Mouse (Mus musculus) intestine, embryonic 15.5 days (tissue): ENCODE data around the gene Mfng. TPM values are rescaled to one million over a fixed set of nuclear protein-coding genes. Genes with fewer than 3 reads are reported as not detected.

Experiments
- ATAC-seq: fragments of 200-750 bp; cut with Nextera tagmentation; 2 replicates; pipeline ENCODE4 v1.8.0; 2017; ENCODE audit warnings: moderate TSS enrichment, moderate library complexity
- H3K27ac ChIP-seq: fragments of 300-500 bp; sonication (generic); 2 replicates; pipeline ENCODE4 v1.5.1; 2015; ENCODE audit warnings: mild to moderate bottlenecking, inconsistent platforms
- H3K27me3 ChIP-seq: fragments of 300-500 bp; sonication (generic); replicated peaks from 2 replicates; pipeline ENCODE4 v1.6.1; 2015; ENCODE audit warnings: inconsistent platforms
- H3K36me3 ChIP-seq: fragments of 300-500 bp; sonication (generic); 2 replicates; pipeline ENCODE4 v1.6.1; 2015; ENCODE audit warnings: inconsistent platforms
- H3K4me1 ChIP-seq: fragments of 300-500 bp; sonication (generic); replicated peaks from 2 replicates; pipeline ENCODE4 v1.6.1; 2015; ENCODE audit warnings: inconsistent platforms
- H3K4me2 ChIP-seq: fragments of 300-500 bp; sonication (generic); replicated peaks from 2 replicates; pipeline ENCODE4 v1.6.1; 2015; ENCODE audit warnings: mild to moderate bottlenecking, inconsistent platforms
- H3K4me3 ChIP-seq: fragments of 300-500 bp; sonication (generic); replicated peaks from 2 replicates; pipeline ENCODE4 v1.5.1; 2015; ENCODE audit warnings: inconsistent platforms
- H3K9ac ChIP-seq: fragments of 300-500 bp; sonication (generic); 2 replicates; pipeline ENCODE4 v1.6.1; 2015; ENCODE audit warnings: inconsistent platforms
- H3K9me3 ChIP-seq: fragments of 300-500 bp; sonication (generic); 2 replicates; pipeline ENCODE4 v1.6.1; 2016; ENCODE audit warnings: inconsistent platforms
- WGBS: fragments of 180-500 bp; shearing (Covaris S2); methylation state at CpG from one replicate; pipeline ENCODE4 v1.1.7; 2015; 5-methylcytosine and 5-hydroxymethylcytosine counted together
- polyA plus RNA-seq: library from polyadenylated mRNA; unstranded; fragments of >200 nt; fragmentation: Nextera tagmentation; extraction: Ambion mirVana; gene quantifications from 2 replicates; pipeline ENCODE4 v1.2.1, GENCODE M21; 2015

The Mfng gene
- polyA plus RNA-seq = 19.7 and 20.4 TPM in 2 replicates

- Histone ChIP-seq H3K4me3 (peak within 1 kb of the TSS; percentile 33), H3K4me1 (peaks cover 8% of the 10 kb centered on the region), H3K27ac (peak within 1 kb of the TSS; percentile 56), H3K9me3 (no peaks in the 10 kb centered on the region), H3K36me3 (0 out of 2 replicates have a peak, but pooled peaks cover 13% of the 10 kb centered on the region), H3K27me3 (no peaks in the 10 kb centered on the region), H3K4me2 (peak within 1 kb of the TSS; percentile 55), H3K9ac (peak within 1 kb of the TSS; percentile 26)
- peak; percentile 88 for ATAC-seq
- WGBS = 4% methylated on average over 11 of the region's 11 CpGs
Measured at GRCm38 (mm10) chr15:78773290-78773729, at the start of gene Mfng. Gene Mfng, minus strand, starts transcription at chr15:78773475.

GRCm38 (mm10) chr15:78816074-78816391 is 42.8 kb upstream of the Mfng start:
- no peak; the same call in none of the 2 replicates for ATAC-seq
- Histone ChIP-seq H3K9ac (no peak overlapping the region), H3K9me3 (no peaks in the 10 kb centered on the region), H3K27me3 (no peaks in the 10 kb centered on the region), H3K4me2 (peak overlapping the region; percentile 28; the same call in 1 of the 2 replicates), H3K36me3 (no peaks in the 10 kb centered on the region), H3K27ac (peak overlapping the region; percentile 62; the same call in 1 of the 2 replicates), H3K4me3 (no peak overlapping the region), H3K4me1 (peaks cover 10% of the 10 kb centered on the region)
- 53% methylated on average over 6 of the region's 6 CpGs for WGBS

- no peaks in the 10 kb centered on the region for H3K27me3 ChIP-seq
- peak overlapping the region; percentile 28; the same call in 1 of the 2 replicates for H3K4me2 ChIP-seq
- H3K4me3 ChIP-seq = no peak overlapping the region
- H3K27ac ChIP-seq = peak overlapping the region; percentile 62; the same call in 1 of the 2 replicates
- H3K36me3 ChIP-seq = no peaks in the 10 kb centered on the region
- WGBS = 36% methylated on average over 11 of the region's 11 CpGs
- ATAC-seq = peak; percentile 85
- no peak overlapping the region for H3K9ac ChIP-seq
- no peaks in the 10 kb centered on the region for H3K9me3 ChIP-seq
- H3K4me1 ChIP-seq = peaks cover 10% of the 10 kb centered on the region
Measured at GRCm38 (mm10) chr15:78815314-78816073, 42.2 kb upstream of the Mfng start.

- no peaks in the 10 kb centered on the region for H3K27me3 ChIP-seq
- H3K36me3 ChIP-seq = no peaks in the 10 kb centered on the region
- H3K4me2 ChIP-seq = no peak overlapping the region
- peaks cover 17% of the 10 kb centered on the region for H3K4me1 ChIP-seq
- 83% methylated on average over 4 of the region's 4 CpGs for WGBS
- no peak overlapping the region for H3K27ac ChIP-seq
- no peak overlapping the region for H3K4me3 ChIP-seq
- no peak overlapping the region for H3K9ac ChIP-seq
- no peaks in the 10 kb centered on the region for H3K9me3 ChIP-seq
- ATAC-seq = no peak
Measured at GRCm38 (mm10) chr15:78813603-78814002, 40.3 kb upstream of the Mfng start.

GRCm38 (mm10) chr15:78810146-78810545 is 36.9 kb upstream of the Mfng start:
- Histone ChIP-seq H3K27me3 (no peaks in the 10 kb centered on the region), H3K9me3 (no peaks in the 10 kb centered on the region), H3K9ac (no peak overlapping the region), H3K4me1 (peaks cover 24% of the 10 kb centered on the region), H3K36me3 (no peaks in the 10 kb centered on the region), H3K27ac (no peak overlapping the region), H3K4me3 (no peak overlapping the region), H3K4me2 (no peak overlapping the region)
- ATAC-seq = no peak
- 65% methylated on average over 9 of the region's 9 CpGs for WGBS

- no peaks in the 10 kb centered on the region for H3K36me3 ChIP-seq
- no peak overlapping the region for H3K4me2 ChIP-seq
- H3K9ac ChIP-seq = no peak overlapping the region
- H3K27me3 ChIP-seq = no peaks in the 10 kb centered on the region
- ATAC-seq = no peak
- peaks cover 23% of the 10 kb centered on the region for H3K4me1 ChIP-seq
- 56% methylated on average over 9 of the region's 9 CpGs for WGBS
- no peak overlapping the region for H3K4me3 ChIP-seq
- no peaks in the 10 kb centered on the region for H3K9me3 ChIP-seq
- no peak overlapping the region for H3K27ac ChIP-seq
Measured at GRCm38 (mm10) chr15:78809739-78810138, 36.5 kb upstream of the Mfng start.

GRCm38 (mm10) chr15:78808980-78809379 is 35.7 kb upstream of the Mfng start:
- no peak for ATAC-seq
- Histone ChIP-seq H3K36me3 (no peaks in the 10 kb centered on the region), H3K4me1 (peaks cover 24% of the 10 kb centered on the region), H3K27ac (no peak overlapping the region), H3K27me3 (no peaks in the 10 kb centered on the region), H3K4me2 (no peak overlapping the region), H3K9ac (no peak overlapping the region), H3K9me3 (no peaks in the 10 kb centered on the region), H3K4me3 (no peak overlapping the region)
- WGBS = 90% methylated on average over 2 of the region's 2 CpGs

- H3K36me3 ChIP-seq = no peaks in the 10 kb centered on the region
- no peak overlapping the region for H3K27ac ChIP-seq
- H3K4me3 ChIP-seq = no peak overlapping the region
- no peak for ATAC-seq
- no peaks in the 10 kb centered on the region for H3K9me3 ChIP-seq
- no peak overlapping the region for H3K9ac ChIP-seq
- no peak overlapping the region for H3K4me2 ChIP-seq
- peaks cover 7% of the 10 kb centered on the region; the same call in 1 of the 2 replicates for H3K27me3 ChIP-seq
- WGBS = 60% methylated on average over 3 of the region's 3 CpGs
- H3K4me1 ChIP-seq = peaks cover 39% of the 10 kb centered on the region
Measured at GRCm38 (mm10) chr15:78807141-78807540, 33.9 kb upstream of the Mfng start.

- Histone ChIP-seq H3K4me2 (no peak overlapping the region), H3K4me3 (no peak overlapping the region), H3K4me1 (peaks cover 43% of the 10 kb centered on the region), H3K36me3 (no peaks in the 10 kb centered on the region), H3K27me3 (peaks cover 7% of the 10 kb centered on the region; the same call in 1 of the 2 replicates), H3K9me3 (no peaks in the 10 kb centered on the region), H3K9ac (no peak overlapping the region), H3K27ac (no peak overlapping the region)
- ATAC-seq = peak; percentile 3; the same call in 1 of the 2 replicates
- WGBS = 28% methylated on average over 2 of the region's 2 CpGs
Measured at GRCm38 (mm10) chr15:78806614-78807013, 33.3 kb upstream of the Mfng start.

GRCm38 (mm10) chr15:78805351-78805750 is 32.1 kb upstream of the Mfng start:
- Histone ChIP-seq H3K9me3 (no peaks in the 10 kb centered on the region), H3K27me3 (peaks cover 10% of the 10 kb centered on the region; the same call in 1 of the 2 replicates), H3K4me1 (peaks cover 46% of the 10 kb centered on the region), H3K27ac (no peak overlapping the region), H3K9ac (no peak overlapping the region), H3K4me2 (no peak overlapping the region), H3K36me3 (no peaks in the 10 kb centered on the region), H3K4me3 (no peak overlapping the region)
- no peak for ATAC-seq
- WGBS = 74% methylated on average over 2 of the region's 2 CpGs

GRCm38 (mm10) chr15:78804326-78804725 is 31.1 kb upstream of the Mfng start:
- H3K9ac ChIP-seq = no peak overlapping the region
- H3K27me3 ChIP-seq = peaks cover 10% of the 10 kb centered on the region; the same call in 1 of the 2 replicates
- ATAC-seq = peak; percentile 77
- H3K4me3 ChIP-seq = no peak overlapping the region
- H3K4me1 ChIP-seq = peaks cover 40% of the 10 kb centered on the region
- H3K27ac ChIP-seq = peak overlapping the region; percentile 80
- H3K36me3 ChIP-seq = no peaks in the 10 kb centered on the region
- 19% methylated on average over 6 of the region's 6 CpGs for WGBS
- H3K9me3 ChIP-seq = no peaks in the 10 kb centered on the region
- H3K4me2 ChIP-seq = peak overlapping the region; percentile 94; the same call in 1 of the 2 replicates

- peak; percentile 37 for ATAC-seq
- Histone ChIP-seq H3K9me3 (no peaks in the 10 kb centered on the region), H3K36me3 (no peaks in the 10 kb centered on the region), H3K9ac (peak overlapping the region; percentile 78; the same call in 1 of the 2 replicates), H3K4me2 (peak overlapping the region; percentile 94), H3K27me3 (peaks cover 10% of the 10 kb centered on the region; the same call in 1 of the 2 replicates), H3K27ac (peak overlapping the region; percentile 80), H3K4me3 (peak overlapping the region; percentile 68; the same call in 1 of the 2 replicates), H3K4me1 (peaks cover 42% of the 10 kb centered on the region)
- 7% methylated on average over 8 of the region's 8 CpGs for WGBS
Measured at GRCm38 (mm10) chr15:78803499-78803900, 30.2 kb upstream of the Mfng start.
